Mouse (Mus musculus): ENCODE data around the gene Dyrk1a. TPM values are rescaled to one million over a fixed set of nuclear protein-coding genes. Genes with fewer than 3 reads are reported as not detected.

Gene Dyrk1a
- total RNA-seq, 2 experiments from 2014 or later: 102 to 104 TPM

DNA sequence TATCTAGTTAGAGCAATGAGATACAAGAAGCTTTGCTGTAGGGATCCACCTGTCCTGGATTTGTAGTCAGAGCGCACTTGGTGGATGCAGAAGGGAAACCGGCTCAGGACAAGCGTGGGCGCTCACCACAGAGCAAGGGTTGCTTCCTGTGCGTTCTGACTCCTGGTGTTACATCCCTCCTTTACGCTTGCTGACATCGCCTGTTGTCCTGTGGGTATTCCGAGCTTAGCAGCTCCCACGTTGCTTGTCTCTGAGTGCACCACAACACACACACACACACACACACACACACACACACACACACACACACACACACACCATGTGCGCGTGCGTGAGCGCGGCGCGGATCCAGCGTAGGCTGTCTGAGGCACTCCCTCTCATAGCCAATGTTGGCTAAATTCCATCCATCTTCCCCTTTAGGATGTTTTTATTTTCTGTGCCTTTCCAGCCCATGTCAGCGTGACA lies 155.0 kb downstream of the Dyrk1a start:
- DNase-seq (ENCODE audit: extremely low spot score in 1 of 2, low spot score in 2 of 2): peak; percentile 37 to 62
- intact Hi-C loops (cut with DNase I): no loop called here

DNA sequence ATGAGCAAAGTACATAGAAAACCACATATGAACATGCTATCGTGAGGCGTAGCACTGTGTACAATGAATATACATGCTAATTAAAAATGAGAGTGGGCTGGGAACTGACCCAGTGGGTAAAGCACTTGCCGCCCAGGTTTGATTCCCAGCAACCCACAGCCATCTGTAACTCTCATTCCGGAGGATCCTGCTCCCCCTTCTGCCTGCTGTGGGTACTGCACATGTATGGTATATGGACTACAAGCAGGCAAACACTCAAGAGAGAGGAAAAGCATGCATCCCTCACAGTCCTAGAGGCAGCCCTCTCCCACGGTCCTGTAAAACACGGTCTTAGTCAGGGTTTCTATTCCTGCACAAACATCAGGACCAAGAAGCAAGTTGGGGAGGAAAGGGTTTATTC lies 159.4 kb downstream of the Dyrk1a start:
- intact Hi-C loops (cut with DNase I): no loop called here
- no peak for DNase-seq (ENCODE audit: extremely low spot score in 1 of 2, low spot score in 2 of 2)

GRCm38 (mm10) chr16:94731027-94731426 lies 161.2 kb downstream of the Dyrk1a start:
- no peak for DNase-seq (ENCODE audit: extremely low spot score in 1 of 2, low spot score in 2 of 2)
- intact Hi-C loops (cut with DNase I): no loop called here

DNA sequence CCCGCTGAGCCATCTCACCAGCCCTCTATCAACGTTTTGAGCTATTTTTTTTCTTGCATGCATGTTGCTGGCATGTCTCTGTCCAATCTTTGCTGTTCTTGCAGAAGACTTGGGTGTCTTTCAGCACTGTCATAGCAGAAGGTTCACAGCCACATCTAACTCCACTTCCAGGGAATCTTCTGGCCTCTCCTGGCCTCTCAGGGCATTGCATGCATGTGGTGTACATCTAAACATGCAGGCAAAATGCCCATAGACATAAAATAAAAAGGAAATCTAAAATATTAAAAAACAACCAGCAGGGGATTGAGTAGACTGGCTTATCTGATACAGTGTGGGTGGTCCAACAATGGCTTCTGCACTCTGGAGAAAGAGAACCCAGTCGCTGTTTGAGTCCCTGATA lies 165.7 kb downstream of the Dyrk1a start:
- DNase-seq (ENCODE audit: extremely low spot score in 1 of 2, low spot score in 2 of 2): no peak
- intact Hi-C loops (cut with DNase I): no loop called here

GRCm38 (mm10) chr16:94736462-94737358 lies 166.9 kb downstream of the Dyrk1a start:
- intact Hi-C loops (cut with DNase I): no loop called here
- no peak for DNase-seq (ENCODE audit: extremely low spot score in 1 of 2, low spot score in 2 of 2)

GRCm38 (mm10) chr16:94737359-94737687 lies 167.5 kb downstream of the Dyrk1a start:
- no peak for DNase-seq (ENCODE audit: extremely low spot score in 1 of 2, low spot score in 2 of 2)
- intact Hi-C loops (cut with DNase I): no loop called here

DNA sequence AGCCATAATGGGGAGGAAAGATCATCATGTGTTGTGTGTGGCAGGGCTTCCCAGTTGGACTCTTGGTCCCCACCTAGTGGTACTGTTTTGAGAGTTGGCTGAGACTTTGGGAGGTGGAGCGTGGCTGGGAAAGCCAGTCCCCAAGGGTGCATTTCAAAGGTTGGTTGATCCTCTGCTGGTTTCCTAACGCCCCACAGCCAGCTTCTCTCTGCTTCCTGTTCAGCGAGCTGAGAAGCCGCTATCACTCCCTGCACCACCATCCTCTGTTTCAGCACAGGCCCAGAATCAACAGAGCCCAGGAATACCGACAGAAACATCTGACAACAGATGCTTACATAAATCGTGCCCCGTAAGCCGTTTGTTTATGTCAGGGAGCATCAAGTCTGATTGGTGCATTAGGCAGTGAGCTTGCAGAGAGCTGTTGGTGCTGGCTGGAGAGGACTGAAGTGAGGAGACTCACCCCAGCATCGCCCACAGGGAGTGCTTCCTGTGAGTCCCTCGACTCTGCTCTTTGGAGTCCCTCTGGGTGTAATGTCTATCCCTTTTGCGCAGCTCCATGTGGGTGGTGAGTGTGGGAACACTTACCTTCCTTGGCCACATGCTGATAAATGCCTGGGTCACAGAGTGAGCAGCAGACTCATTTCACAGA lies 174.2 kb downstream of the Dyrk1a start:
- intact Hi-C loops (cut with DNase I): no loop called here

DNA sequence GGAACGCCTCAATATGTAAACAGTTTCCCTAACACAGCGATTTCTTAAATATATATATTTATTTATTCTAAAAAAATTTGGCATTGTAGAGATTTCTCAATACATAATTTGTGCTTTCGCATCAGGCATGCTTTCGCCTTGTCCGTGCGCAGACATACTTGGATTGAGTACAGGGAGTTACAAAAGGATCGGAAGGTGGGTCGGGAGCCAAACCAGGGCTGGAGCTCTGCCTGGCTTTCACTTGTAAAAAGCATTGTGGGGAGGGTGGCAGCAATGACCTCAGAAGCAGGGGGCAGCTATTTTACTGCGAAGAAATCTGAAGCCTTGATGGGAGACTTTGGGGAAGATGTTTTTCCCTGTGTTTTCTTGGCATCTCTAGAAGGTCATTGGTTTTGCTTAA lies 175.2 kb downstream of the Dyrk1a start:
- intact Hi-C loops (cut with DNase I): no loop called here
- no peak for DNase-seq (ENCODE audit: extremely low spot score in 1 of 2, low spot score in 2 of 2)

More for the DNA sequence above, 174.2 kb downstream of the Dyrk1a start:
- DNase-seq (ENCODE audit: extremely low spot score in 1 of 2, low spot score in 2 of 2): peak in 1 of 2 experiments; percentile 55

Other genes starting within 250 kb of the Dyrk1a start
- under 1 TPM in 1 of 2 experiments, not detected in 1; 0.43 TPM for gene Ripply3, start 241.6 kb upstream of the Dyrk1a start, total RNA-seq (2021)
- 100 to 1,000 TPM; 798 to 822 TPM for gene Ttc3, start 199.4 kb upstream of the Dyrk1a start, total RNA-seq (2021)
- gene Pigp, start 198.2 kb upstream of the Dyrk1a start, total RNA-seq (2021): 10 to 100 TPM; 46.8 to 51.4 TPM
- gene Vps26c, start 43.2 kb upstream of the Dyrk1a start, total RNA-seq (2021): 10 to 100 TPM; 32.8 to 33.0 TPM